Mouse (Mus musculus) lung, postnatal 0 days (tissue): ENCODE results near the gene Dglucy.

ENCODE experiments used
- CTCF ChIP-seq: IDR thresholded peaks from 2 replicates; pipeline ENCODE4 v1.5.1; 2016; ENCODE audit warnings: antibody characterized with exemption, mild to moderate bottlenecking
- EP300 ChIP-seq: IDR thresholded peaks from 2 replicates; pipeline ENCODE4 v1.6.1; 2016; ENCODE audit warnings: antibody characterized with exemption, mild to moderate bottlenecking, control low read depth

- TF ChIP-seq CTCF (no peak), EP300 (no peak)
Measured at GRCm38 (mm10) chr12:100896661-100897060, 117.8 kb downstream of the Dglucy start.
